Mouse (Mus musculus) hindbrain, embryonic 16.5 days (tissue): ENCODE results near the gene Rnf222. TPM values are rescaled to one million over a fixed set of nuclear protein-coding genes. Genes with fewer than 3 reads are reported as not detected.

Source experiments
- ATAC-seq: fragments of 200-750 bp; cut with Nextera tagmentation; 2 replicates; pipeline ENCODE4 v1.8.0; 2017; ENCODE audit warnings: moderate TSS enrichment, moderate library complexity
- H3K27ac ChIP-seq: fragments of 300-500 bp; sonication (generic); 2 replicates; pipeline ENCODE4 v1.5.1; 2014; ENCODE audit warnings: low read depth, mild to moderate bottlenecking, control low read depth, low read length, moderate library complexity
- H3K27me3 ChIP-seq: fragments of 300-500 bp; sonication (generic); replicated peaks from 2 replicates; pipeline ENCODE4 v1.6.1; 2014; ENCODE audit warnings: low read length; ENCODE audit not compliant: control insufficient read depth, insufficient read depth
- H3K36me3 ChIP-seq: fragments of 300-500 bp; sonication (generic); 2 replicates; pipeline ENCODE4 v1.6.1; 2014; ENCODE audit warnings: mild to moderate bottlenecking, low read length, moderate library complexity, mixed read lengths; ENCODE audit not compliant: control insufficient read depth, insufficient read depth
- H3K4me1 ChIP-seq: fragments of 300-500 bp; sonication (generic); 2 replicates; pipeline ENCODE4 v1.6.1; 2014; ENCODE audit warnings: low read depth, low read length; ENCODE audit not compliant: control insufficient read depth, insufficient read depth
- H3K4me2 ChIP-seq: fragments of 300-500 bp; sonication (generic); 2 replicates; pipeline ENCODE4 v1.6.1; 2014; ENCODE audit warnings: mild to moderate bottlenecking, low read length, control low read depth, moderate library complexity
- H3K4me3 ChIP-seq: fragments of 300-500 bp; sonication (generic); 2 replicates; pipeline ENCODE4 v1.5.1; 2014; ENCODE audit warnings: mild to moderate bottlenecking, low read length, control low read depth, moderate library complexity
- H3K9ac ChIP-seq: fragments of 300-500 bp; sonication (generic); 2 replicates; pipeline ENCODE4 v1.6.1; 2014; ENCODE audit warnings: low read depth, mild to moderate bottlenecking, control low read depth, low read length, moderate library complexity
- H3K9me3 ChIP-seq: fragments of 300-500 bp; sonication (generic); 2 replicates; pipeline ENCODE4 v1.6.1; 2014; ENCODE audit warnings: mild to moderate bottlenecking, low read length, moderate library complexity; ENCODE audit not compliant: control insufficient read depth
- WGBS: fragments of 180-500 bp; shearing (Covaris S2); extraction: QIAGEN DNeasy Blood & Tissue Kit; methylation state at CpG from one replicate; pipeline ENCODE4 v1.1.7; 2014; 5-methylcytosine and 5-hydroxymethylcytosine counted together
- polyA plus RNA-seq: library from polyadenylated mRNA; unstranded; fragments of >200 nt; fragmentation: Nextera tagmentation; extraction: Ambion mirVana; gene quantifications from 2 replicates; pipeline ENCODE4 v1.2.1, GENCODE M21; 2015

The Rnf222 gene
- polyA plus RNA-seq, 1 experiment from 2014 or later: 0.04 TPM

DNA sequence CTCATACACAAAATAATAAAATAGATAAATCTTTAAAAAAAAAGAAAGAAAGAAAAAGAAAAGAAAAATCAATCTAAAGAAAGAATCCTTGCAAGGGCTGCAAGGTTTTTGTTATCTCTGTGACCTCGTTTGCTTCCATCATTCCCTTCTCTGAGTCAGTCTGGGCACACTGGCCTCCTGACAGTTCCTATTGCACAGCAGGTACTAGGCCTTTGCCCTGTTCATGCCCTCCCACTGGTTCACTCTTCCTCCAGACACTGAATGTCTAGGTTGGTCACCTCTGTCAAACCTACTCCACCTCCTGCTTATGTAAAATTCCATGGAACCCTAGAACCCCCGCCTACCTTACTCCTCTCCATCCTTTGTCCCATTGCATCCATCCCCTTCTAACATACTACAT is 56.9 kb downstream of the Rnf222 start:
- no peaks in the 10 kb centered on the region for H3K36me3 ChIP-seq
- no peak overlapping the region for H3K4me3 ChIP-seq
- no peak overlapping the region for H3K9ac ChIP-seq
- H3K4me1 ChIP-seq: peaks cover 7% of the 10 kb centered on the region
- no peak overlapping the region for H3K27ac ChIP-seq
- no peaks in the 10 kb centered on the region for H3K9me3 ChIP-seq
- no peak for ATAC-seq
- H3K4me2 ChIP-seq: no peak overlapping the region
- H3K27me3 ChIP-seq: no peaks in the 10 kb centered on the region
- WGBS: 81% methylated on average over 2 of the region's 2 CpGs

Other genes with a start within 250 kb of the Rnf222 start
- 94.9 and 104 TPM in 2 replicates for gene Myh10, start 197.0 kb upstream of the Rnf222 start, polyA plus RNA-seq
- 109 and 112 TPM in 2 replicates for gene Ndel1, start 16.7 kb upstream of the Rnf222 start, polyA plus RNA-seq
- 487 and 500 TPM in 2 replicates for gene Rpl26, start 13.0 kb downstream of the Rnf222 start, polyA plus RNA-seq
- gene Odf4, start 38.5 kb downstream of the Rnf222 start, polyA plus RNA-seq: 0.34 and 0.67 TPM in 2 replicates
- 27.2 and 33.9 TPM in 2 replicates for gene Arhgef15, start 68.9 kb downstream of the Rnf222 start, polyA plus RNA-seq
- gene Slc25a35, start 79.6 kb downstream of the Rnf222 start, polyA plus RNA-seq: 2.3 and 3.4 TPM in 2 replicates
- gene Rangrf, start 86.6 kb downstream of the Rnf222 start, polyA plus RNA-seq: 30.0 and 36.9 TPM in 2 replicates
- gene Pfas, start 119.9 kb downstream of the Rnf222 start, polyA plus RNA-seq: 12.9 and 16.4 TPM in 2 replicates
- 62.9 and 66.0 TPM in 2 replicates for gene Ctc1, start 127.4 kb downstream of the Rnf222 start, polyA plus RNA-seq
- gene Aurkb, start 157.1 kb downstream of the Rnf222 start, polyA plus RNA-seq: 26.9 and 32.2 TPM in 2 replicates
- 18.1 and 20.9 TPM in 2 replicates for gene Borcs6, start 171.2 kb downstream of the Rnf222 start, polyA plus RNA-seq
- 38.6 and 42.6 TPM in 2 replicates for gene Tmem107, start 182.3 kb downstream of the Rnf222 start, polyA plus RNA-seq
- gene Vamp2, start 199.9 kb downstream of the Rnf222 start, polyA plus RNA-seq: 402 and 475 TPM in 2 replicates
- 11.1 and 11.2 TPM in 2 replicates for gene Per1, start 206.7 kb downstream of the Rnf222 start, polyA plus RNA-seq
- gene Hes7, start 231.9 kb downstream of the Rnf222 start, polyA plus RNA-seq: 1.4 and 1.8 TPM in 2 replicates
- 0.94 and 1.2 TPM in 2 replicates for gene 9130213A22Rik, start 234.0 kb downstream of the Rnf222 start, polyA plus RNA-seq
- gene Aloxe3, start 237.3 kb downstream of the Rnf222 start, polyA plus RNA-seq: 8.1 and 8.5 TPM in 2 replicates